Mouse (Mus musculus) forebrain, embryonic 12.5 days (tissue): ENCODE measurements around the gene Spryd3. TPM values are rescaled to one million over a fixed set of nuclear protein-coding genes. Genes with fewer than 3 reads are reported as not detected.
"Not testable (repeated sequence)": the region's sequence is repeated elsewhere in the genome, so short reads cannot be mapped to it uniquely, and the experiment has no call there.

Source experiments
- ATAC-seq: fragments of 200-750 bp; cut with Nextera tagmentation; 2 replicates; pipeline ENCODE4 v1.8.0; 2017; ENCODE audit warnings: moderate TSS enrichment; ENCODE audit not compliant: low FRiP score
- H3K27ac ChIP-seq: fragments of 300-500 bp; sonication (generic); 2 replicates; pipeline ENCODE4 v1.5.1; 2016; ENCODE audit warnings: mild to moderate bottlenecking
- H3K27me3 ChIP-seq: fragments of 300-500 bp; sonication (generic); 2 replicates; pipeline ENCODE4 v1.6.1; 2016; ENCODE audit warnings: mild to moderate bottlenecking
- H3K36me3 ChIP-seq: fragments of 300-500 bp; sonication (generic); replicated peaks from 2 replicates; pipeline ENCODE4 v1.6.1; 2016; ENCODE audit warnings: mild to moderate bottlenecking
- H3K4me1 ChIP-seq: fragments of 300-500 bp; sonication (generic); 2 replicates; pipeline ENCODE4 v1.6.1; 2016
- H3K4me2 ChIP-seq: fragments of 300-500 bp; sonication (generic); 2 replicates; pipeline ENCODE4 v1.6.1; 2016; ENCODE audit warnings: mild to moderate bottlenecking, moderate library complexity
- H3K4me3 ChIP-seq: fragments of 300-500 bp; sonication (generic); replicated peaks from 2 replicates; pipeline ENCODE4 v1.5.1; 2016; ENCODE audit warnings: mild to moderate bottlenecking
- H3K9ac ChIP-seq: fragments of 300-500 bp; sonication (generic); 2 replicates; pipeline ENCODE4 v1.6.1; 2016; ENCODE audit warnings: mild to moderate bottlenecking
- H3K9me3 ChIP-seq: fragments of 300-500 bp; sonication (generic); 2 replicates; pipeline ENCODE4 v1.6.1; 2016
- WGBS: fragments of 180-500 bp; shearing (Covaris S2); methylation state at CpG from one replicate; pipeline ENCODE4 v1.1.7; 2016; 5-methylcytosine and 5-hydroxymethylcytosine counted together
- polyA plus RNA-seq: library from polyadenylated mRNA; unstranded; fragments of >200 nt; fragmentation: Nextera tagmentation; extraction: Ambion mirVana; gene quantifications from 2 replicates; pipeline ENCODE4 v1.2.1, GENCODE M21; 2016

Spryd3 gene
- polyA plus RNA-seq, 1 experiment from 2014 or later = 19.1 TPM

DNA sequence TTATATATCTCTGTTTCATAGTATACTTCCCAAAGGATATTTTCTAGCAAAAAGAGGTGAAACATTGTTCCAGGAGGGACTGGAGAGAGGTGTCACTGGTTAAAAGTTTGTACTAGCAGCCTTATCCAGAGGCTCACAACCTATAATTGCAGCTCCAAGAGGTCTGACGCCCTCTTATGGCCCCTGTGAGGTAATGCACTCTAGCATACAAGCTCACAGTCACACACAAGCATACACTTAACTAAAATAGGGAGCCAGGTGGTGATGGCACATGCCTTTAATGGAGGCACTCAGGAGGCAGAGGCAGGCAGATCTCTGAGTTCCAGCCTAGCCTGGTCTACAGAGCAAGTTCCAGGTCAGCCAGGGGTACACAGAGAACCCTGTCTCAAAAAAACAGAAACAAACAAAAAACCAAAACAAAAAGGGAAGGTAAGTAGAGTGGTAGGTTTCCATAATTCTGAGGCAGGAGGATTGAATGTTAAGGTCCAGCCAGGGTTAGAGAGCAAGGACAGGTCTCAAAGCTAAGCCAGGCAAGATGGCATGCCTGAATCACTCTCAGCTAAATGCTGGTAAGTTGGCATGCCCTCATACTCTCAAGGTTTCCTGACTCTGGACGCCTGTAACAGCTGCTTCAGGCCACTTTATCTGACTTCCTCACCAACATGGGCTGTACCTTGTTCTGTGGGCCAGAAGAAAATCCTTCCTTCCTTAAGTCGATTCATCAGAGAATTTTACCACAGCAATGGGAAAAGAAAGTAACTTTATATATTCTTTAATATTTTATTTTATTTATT lies 28.1 kb upstream of the Spryd3 start:
- Histone ChIP-seq H3K4me1 (no peaks in the 10 kb centered on the region), H3K27me3 (no peaks in the 10 kb centered on the region), H3K4me3 (no peak overlapping the region), H3K27ac (no peak overlapping the region), H3K9me3 (no peaks in the 10 kb centered on the region), H3K4me2 (no peak overlapping the region), H3K36me3 (no peaks in the 10 kb centered on the region), H3K9ac (no peak overlapping the region)
- ATAC-seq = no peak
- WGBS = 56% methylated on average over 3 of the region's 3 CpGs

- Histone ChIP-seq H3K4me3 (no peak overlapping the region), H3K9me3 (no peaks in the 10 kb centered on the region), H3K9ac (no peak overlapping the region), H3K27ac (no peak overlapping the region), H3K4me1 (peaks cover 7% of the 10 kb centered on the region), H3K27me3 (no peaks in the 10 kb centered on the region), H3K4me2 (no peak overlapping the region), H3K36me3 (no peaks in the 10 kb centered on the region)
- WGBS = 64% methylated on average over 23 of the region's 27 CpGs
- no peak for ATAC-seq
Measured at GRCm38 (mm10) chr15:102160415-102161060, 24.5 kb upstream of the Spryd3 start.

DNA sequence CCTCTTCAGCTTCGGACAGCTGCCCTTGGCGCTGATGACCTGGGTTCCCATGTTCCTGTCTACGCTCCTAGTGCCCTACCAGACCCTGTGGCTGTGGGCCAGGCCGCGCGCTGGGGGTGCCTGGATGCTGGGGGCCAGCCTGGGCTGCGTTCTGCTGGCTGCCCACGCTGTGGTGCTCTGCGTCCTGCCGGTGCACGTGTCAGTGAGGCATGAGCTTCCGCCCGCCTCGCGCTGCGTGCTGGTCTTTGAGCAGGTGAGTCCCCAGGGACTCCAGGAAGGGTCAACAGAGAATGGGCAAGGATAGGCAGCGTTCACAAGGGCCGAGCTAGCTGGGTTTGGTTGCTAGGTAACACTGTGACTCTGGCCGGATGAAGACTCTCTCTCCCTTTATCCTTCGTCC lies 20.8 kb upstream of the Spryd3 start:
- Histone ChIP-seq H3K4me2 (peak overlapping the region; percentile 21; the same call in 1 of the 2 replicates), H3K4me3 (no peak overlapping the region), H3K9me3 (no peaks in the 10 kb centered on the region), H3K27me3 (0 out of 2 replicates have a peak, but pooled peaks cover 3% of the 10 kb centered on the region), H3K9ac (no peak overlapping the region), H3K36me3 (no peaks in the 10 kb centered on the region), H3K4me1 (peaks cover 12% of the 10 kb centered on the region), H3K27ac (no peak overlapping the region)
- WGBS = 27% methylated on average over 20 of the region's 20 CpGs
- ATAC-seq = 0 out of 2 replicates have a peak, but pooled peaks have one; percentile 49

- not testable (repeated sequence) for H3K27ac ChIP-seq, ATAC-seq, H3K36me3 ChIP-seq, H3K9me3 ChIP-seq, H3K4me3 ChIP-seq, H3K27me3 ChIP-seq, H3K9ac ChIP-seq, H3K4me2 ChIP-seq
- peaks cover 17% of the 10 kb centered on the region for H3K4me1 ChIP-seq
- WGBS = 92% methylated on average over 6 of the region's 6 CpGs
Measured at GRCm38 (mm10) chr15:102155006-102155405, 19.0 kb upstream of the Spryd3 start.

DNA sequence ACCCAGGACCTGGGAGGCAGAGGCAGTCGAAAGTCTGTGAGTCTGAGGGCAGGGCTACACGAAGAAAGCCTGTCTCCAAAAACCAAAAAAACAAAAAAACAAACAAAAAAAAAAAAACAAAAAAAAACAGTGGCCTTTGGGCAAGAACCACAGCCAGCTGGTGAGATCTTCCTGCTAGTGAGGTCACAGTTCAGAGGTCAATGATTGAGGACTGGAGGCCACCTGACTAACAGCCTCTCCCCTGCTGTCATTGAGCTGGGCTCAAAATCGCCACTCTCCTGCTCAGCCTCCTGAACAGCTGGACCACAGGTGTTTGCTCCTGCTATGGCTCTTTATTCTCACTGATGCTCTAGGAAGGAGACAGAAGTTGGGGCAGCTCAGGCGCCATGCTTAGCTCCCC lies 16.6 kb upstream of the Spryd3 start:
- ATAC-seq = no peak
- Histone ChIP-seq H3K27me3 (0 out of 2 replicates have a peak, but pooled peaks cover 7% of the 10 kb centered on the region), H3K4me1 (peaks cover 15% of the 10 kb centered on the region), H3K9ac (no peak overlapping the region), H3K27ac (no peak overlapping the region), H3K36me3 (no peaks in the 10 kb centered on the region), H3K9me3 (no peaks in the 10 kb centered on the region), H3K4me2 (no peak overlapping the region), H3K4me3 (no peak overlapping the region)
- WGBS = 36% methylated on average over 4 of the region's 4 CpGs

DNA sequence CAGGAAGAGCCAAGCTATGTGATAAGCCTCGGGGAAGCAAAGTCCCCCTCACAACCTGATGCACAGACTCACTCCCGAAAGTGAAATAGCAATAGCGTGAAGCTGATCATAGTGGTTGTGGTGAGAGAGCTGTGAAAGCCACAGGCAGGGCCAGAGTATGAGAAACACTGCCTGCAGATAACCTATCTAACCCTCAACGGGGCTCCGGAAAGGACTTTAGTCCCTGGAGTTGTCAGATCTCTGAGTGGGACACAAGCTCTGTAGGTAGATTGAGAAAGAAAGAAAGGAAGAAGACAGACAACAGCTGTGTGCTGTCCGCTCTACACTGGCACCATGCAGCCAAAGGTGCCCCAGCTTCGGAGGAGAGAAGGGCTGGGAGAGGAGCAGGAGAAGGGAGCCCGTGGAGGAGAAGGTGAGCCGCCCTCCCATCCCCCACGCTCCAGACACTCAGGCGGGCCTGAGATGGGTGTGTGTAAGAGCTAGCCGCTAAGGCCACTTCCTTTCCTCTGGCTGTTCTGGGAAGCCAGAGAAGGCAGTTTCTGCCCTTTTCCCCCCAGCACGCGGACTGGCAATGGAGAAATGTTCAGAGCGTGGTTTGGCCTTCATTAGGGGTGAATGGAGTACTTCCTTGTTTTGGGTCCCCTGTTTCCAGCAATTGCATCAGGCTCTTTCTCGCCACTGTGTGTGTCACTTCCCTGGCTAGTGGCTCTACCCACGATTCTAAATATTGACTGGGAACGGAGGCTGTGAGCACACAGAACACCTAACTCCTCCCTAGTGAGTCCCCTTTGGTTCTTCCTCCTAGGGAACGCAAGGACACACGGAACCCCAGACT lies 14.5 kb upstream of the Spryd3 start, which contains the start of gene Soat2:
Soat2 (plus strand) TSS at position 226 of the 835 bp plus-strand sequence.
- Histone ChIP-seq H3K27ac (no peak within 1 kb of the TSS), H3K4me1 (peaks cover 10% of the 10 kb centered on the region), H3K4me3 (no peak within 1 kb of the TSS), H3K27me3 (peaks cover 15% of the 10 kb centered on the region), H3K4me2 (no peak within 1 kb of the TSS), H3K9me3 (no peaks in the 10 kb centered on the region), H3K36me3 (no peaks in the 10 kb centered on the region), H3K9ac (no peak within 1 kb of the TSS)
- WGBS = 59% methylated on average over 20 of the region's 20 CpGs
- no peak for ATAC-seq

DNA sequence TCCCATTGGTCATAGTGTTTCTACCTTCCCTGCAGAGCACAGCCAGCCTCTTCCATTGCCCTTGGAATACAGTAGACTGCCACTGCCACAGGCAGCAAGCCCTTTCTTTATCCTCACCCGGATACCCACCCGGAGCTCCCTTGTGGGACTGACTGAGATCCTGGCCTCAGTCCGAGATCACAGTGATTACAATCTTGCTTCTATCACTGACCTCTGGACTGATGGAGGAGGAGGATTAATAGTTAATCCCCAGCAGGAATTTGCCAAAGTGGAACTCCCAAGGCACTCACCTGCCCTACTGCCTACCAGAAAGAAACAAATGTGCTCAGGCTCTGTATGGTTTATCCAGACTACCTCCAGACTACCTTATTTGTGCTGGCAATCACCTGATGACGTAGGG lies 13.5 kb upstream of the Spryd3 start:
- Histone ChIP-seq H3K4me2 (no peak overlapping the region), H3K4me1 (peaks cover 12% of the 10 kb centered on the region), H3K9me3 (no peaks in the 10 kb centered on the region), H3K4me3 (no peak overlapping the region), H3K27ac (no peak overlapping the region), H3K9ac (no peak overlapping the region), H3K36me3 (no peaks in the 10 kb centered on the region), H3K27me3 (peaks cover 25% of the 10 kb centered on the region)
- no peak for ATAC-seq
- WGBS = 65% methylated on average over 4 of the region's 4 CpGs

DNA sequence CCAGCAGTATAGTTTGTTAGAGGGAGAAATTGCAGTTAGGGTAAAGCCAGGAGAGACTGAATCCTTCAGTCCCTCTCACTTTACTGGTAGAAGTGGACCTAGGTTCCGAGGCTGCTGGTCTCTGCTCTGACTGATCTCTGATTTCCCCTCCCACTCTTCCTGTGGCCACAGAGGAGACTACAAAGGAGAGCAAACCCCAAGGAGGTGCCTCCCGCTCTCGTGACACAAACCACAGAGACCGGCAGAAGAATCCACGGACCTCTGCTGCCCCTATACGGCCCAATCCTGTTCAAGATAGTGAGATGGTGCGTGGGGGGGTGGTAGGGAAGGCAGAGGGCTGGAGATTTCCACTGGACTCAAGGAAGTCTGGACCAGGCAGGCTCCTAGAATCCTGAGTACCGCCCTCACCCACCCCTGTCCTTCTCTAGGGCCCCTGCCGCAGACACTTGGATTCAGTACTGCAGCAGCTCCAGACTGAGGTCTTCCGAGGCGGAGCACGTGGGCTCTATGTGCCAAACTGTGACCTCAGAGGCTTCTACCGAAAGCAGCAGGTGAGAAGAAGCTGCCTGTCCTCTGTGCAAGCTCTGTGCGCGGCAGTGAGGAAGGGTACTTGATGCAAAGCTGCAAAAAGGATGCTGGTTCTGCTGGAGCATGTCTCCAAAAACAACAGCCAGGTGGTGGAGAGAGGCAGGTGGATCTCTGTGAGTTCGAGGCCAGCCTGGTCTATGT lies 11.8 kb upstream of the Spryd3 start:
- Histone ChIP-seq H3K4me1 (peaks cover 12% of the 10 kb centered on the region), H3K27ac (no peak overlapping the region), H3K4me2 (no peak overlapping the region), H3K4me3 (no peak overlapping the region), H3K9ac (no peak overlapping the region), H3K27me3 (peaks cover 38% of the 10 kb centered on the region), H3K36me3 (no peaks in the 10 kb centered on the region), H3K9me3 (no peaks in the 10 kb centered on the region)
- ATAC-seq = no peak
- 72% methylated on average over 16 of the region's 16 CpGs for WGBS

GRCm38 (mm10) chr15:102146882-102147281 lies 10.8 kb upstream of the Spryd3 start:
- no peak for ATAC-seq
- Histone ChIP-seq H3K9ac (no peak overlapping the region), H3K27ac (no peak overlapping the region), H3K4me3 (no peak overlapping the region), H3K4me2 (no peak overlapping the region), H3K4me1 (peaks cover 10% of the 10 kb centered on the region), H3K27me3 (peaks cover 48% of the 10 kb centered on the region), H3K36me3 (no peaks in the 10 kb centered on the region), H3K9me3 (no peaks in the 10 kb centered on the region)
- WGBS = 0% methylated on average over 1 of the region's 1 CpGs

DNA sequence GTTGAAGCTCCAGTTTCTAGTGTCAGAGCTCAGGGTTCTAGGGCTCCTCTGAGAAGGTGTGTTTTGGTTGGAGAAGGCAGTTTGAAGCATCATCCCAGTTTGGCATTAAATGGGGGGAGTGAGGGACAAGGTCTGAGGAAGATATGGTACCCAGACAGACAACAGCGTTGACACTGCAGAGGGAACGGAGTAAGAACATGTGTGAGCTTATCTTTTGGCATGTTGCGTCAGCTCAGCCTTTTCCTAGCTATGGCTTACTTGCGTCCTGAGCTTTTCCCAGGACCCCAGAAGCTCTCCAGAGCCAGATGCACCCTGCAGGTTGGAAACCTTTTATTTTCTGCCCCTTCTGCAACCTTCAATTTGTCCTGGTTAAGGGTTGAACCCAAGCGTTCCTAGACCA lies 10.1 kb upstream of the Spryd3 start:
- Histone ChIP-seq H3K9ac (no peak overlapping the region), H3K27me3 (peaks cover 52% of the 10 kb centered on the region), H3K36me3 (no peaks in the 10 kb centered on the region), H3K4me2 (no peak overlapping the region), H3K27ac (no peak overlapping the region), H3K4me1 (peaks cover 10% of the 10 kb centered on the region), H3K4me3 (no peak overlapping the region), H3K9me3 (no peaks in the 10 kb centered on the region)
- WGBS = 89% methylated on average over 5 of the region's 5 CpGs
- no peak for ATAC-seq

GRCm38 (mm10) chr15:102145330-102145729 lies 9.3 kb upstream of the Spryd3 start:
- Histone ChIP-seq H3K4me2 (no peak overlapping the region), H3K9me3 (no peaks in the 10 kb centered on the region), H3K27me3 (peaks cover 52% of the 10 kb centered on the region), H3K4me3 (no peak overlapping the region), H3K4me1 (peaks cover 6% of the 10 kb centered on the region), H3K9ac (no peak overlapping the region), H3K27ac (no peak overlapping the region), H3K36me3 (no peaks in the 10 kb centered on the region)
- WGBS = 91% methylated on average over 10 of the region's 10 CpGs
- ATAC-seq = no peak
